Mouse (Mus musculus): ENCODE data around the gene Lamtor2.

The Lamtor2 gene

DNA sequence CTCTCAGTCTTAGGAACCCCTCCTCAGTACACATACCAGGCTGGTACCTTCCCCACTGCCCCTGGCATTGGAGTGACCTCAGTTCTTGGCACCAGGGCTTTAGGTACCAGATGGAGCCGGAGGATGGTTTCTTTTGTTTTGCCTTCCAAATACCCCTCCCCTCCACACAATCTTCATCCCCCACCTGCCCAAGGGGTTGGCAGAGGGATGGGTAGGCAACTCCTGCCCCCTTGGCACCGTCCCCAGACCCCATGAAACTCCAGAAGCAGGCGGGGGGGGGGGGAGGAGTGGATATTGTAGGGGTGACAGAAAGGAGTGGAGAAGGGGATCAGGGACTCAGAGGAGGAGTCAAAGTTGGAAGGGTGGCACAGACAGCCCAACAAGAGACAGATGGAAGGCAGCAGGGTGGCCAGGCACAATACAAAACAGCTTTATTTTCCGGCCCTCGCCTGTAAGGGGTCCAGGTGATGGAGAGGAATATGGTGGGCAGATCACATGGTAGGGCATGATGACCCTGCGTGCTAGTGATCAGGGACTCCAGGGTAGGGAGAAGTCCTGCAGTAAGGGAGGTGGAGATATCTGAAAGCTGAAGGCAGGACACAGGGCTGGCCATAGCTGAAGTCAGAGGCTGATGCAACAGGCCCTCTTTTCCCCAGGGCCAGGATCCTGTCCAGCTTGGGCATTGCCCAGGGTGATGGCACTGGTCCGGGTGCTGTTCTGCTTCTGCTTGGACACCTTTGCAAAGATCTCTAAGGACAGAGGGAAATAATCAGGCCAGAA lies 11.1 kb downstream of the Lamtor2 start:
- peak; percentile 87 for DNase-seq

DNA sequence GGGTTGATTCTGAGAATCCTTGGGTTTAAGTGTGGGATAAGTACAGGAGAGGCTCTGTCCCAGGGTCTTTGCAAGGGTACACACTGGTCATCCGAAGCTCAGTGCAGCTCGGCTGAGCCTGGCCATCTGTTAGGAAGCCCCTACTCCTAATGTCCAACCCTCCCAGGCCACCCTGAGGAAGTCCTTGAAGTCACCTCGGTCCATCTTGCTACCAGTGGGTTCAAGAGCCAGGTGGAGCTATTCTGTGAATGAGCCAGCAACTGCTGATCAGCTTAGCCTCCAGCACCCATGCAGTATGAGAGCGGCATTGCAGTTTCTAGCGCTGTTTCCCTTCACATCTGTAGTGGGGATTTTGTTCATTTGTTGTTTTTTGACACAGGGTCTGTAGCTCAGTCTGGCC lies 12.8 kb downstream of the Lamtor2 start:
- peak; percentile 86 for DNase-seq

DNA sequence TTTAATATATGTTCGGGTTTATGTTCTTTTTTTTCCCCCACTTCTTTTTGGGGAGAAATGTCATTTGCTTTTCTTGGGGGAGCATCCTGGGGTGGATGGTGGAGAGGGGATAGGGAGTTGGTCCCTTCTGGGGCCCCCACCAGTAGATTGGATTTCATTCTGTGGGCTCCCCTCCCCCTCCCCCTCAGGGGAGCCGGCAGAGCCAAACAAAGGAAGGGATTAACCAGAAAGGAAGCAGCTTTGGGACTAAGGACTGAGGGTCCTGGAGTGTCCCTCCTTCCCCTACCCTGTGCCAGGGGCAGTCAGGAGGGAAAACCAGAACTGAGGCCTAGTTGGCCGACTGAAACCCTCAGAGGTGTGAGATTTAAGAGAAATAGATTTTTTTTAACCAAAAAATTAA lies 13.5 kb downstream of the Lamtor2 start:
- no peak for DNase-seq

DNA sequence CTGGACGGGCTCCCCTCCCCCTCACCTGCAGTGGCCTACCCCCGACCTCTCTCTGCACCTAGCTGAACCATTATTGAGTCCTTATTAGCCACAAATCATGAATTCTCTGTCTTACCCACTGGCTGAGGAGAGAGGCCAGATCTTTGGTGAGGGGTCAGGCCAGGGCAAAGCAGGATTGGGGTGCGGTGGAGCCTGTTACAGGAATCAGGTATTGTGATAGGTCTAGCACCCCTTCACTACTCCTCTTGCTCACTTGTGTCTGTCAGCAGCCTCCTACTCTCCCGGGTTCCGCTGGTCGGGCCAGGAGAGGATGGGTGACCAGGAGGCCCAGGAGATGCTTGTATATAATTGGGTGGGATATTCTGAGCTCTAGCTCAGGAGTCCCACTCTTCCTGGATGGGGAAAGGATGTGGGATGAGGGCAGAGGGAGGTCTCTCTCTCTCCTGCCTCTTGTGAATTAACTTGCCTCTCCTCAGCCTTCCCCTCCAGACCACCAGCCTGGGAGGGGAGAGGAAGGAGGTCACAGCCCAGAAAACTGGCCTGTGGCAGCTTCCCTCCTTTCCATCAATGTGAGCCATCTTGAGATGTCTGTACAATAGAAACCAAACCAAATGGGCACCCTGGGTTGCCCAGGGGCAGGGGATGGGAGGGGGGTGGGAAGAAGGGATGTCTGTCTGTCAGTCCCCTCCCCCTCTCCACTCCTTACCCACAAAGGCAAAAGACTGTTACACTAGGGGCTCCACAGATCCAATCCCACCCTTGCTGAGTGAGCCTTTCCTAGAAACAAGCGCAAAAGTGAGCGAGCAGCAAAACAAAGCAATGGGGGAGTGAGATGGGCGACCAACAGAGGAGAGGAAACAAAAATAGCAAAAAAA lies 14.4 kb downstream of the Lamtor2 start:
- DNase-seq: peak; percentile 90

DNA sequence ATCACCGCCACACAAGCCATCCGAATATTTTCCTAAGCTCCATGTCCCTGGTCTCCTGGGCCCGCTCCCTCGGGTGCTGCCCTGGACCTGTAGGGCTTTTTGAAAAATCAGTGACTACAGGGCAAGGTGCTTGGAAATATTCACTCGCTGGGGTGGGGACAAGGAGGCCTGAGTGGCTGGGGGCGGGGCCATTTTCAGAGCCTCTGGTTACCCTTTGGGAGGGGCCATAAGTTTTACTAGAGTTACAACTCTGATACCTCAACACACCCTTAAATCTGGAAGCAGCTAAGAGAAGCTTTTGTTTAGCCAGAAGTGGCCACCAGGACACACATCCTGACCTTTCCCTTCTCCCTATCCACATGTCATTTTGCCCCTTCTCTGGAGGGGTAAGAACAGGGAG lies 15.7 kb downstream of the Lamtor2 start:
- DNase-seq: no peak

DNA sequence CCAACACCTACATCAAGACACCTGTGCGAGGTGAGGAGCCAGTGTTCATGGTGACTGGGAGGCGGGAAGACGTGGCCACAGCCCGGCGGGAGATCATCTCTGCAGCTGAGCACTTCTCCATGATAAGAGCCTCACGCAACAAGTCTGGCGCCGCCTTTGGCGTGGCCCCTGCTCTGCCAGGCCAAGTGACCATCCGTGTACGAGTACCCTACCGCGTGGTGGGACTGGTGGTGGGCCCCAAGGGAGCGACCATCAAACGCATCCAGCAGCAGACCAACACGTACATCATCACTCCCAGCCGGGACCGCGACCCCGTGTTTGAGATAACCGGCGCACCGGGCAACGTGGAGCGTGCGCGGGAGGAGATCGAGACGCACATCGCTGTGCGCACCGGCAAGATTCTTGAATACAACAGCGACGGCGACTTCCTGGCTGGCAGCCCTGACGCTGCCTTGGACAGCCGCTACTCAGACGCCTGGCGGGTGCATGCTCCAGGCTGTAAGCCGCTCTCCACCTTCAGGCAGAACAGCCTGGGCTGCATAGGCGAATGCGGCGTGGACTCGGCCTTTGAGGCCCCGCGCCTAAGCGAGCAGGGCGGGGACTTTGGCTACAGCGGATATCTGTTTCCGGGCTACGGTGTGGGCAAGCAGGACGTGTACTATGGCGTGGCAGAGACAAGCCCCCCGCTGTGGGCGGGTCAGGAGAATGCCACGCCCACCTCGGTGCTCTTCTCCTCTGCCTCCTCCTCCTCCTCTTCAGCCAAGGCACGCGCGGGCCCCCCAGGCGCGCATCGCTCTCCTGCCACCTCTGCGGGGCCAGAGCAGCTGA lies 16.6 kb downstream of the Lamtor2 start:
- peak; percentile 99 for DNase-seq

DNA sequence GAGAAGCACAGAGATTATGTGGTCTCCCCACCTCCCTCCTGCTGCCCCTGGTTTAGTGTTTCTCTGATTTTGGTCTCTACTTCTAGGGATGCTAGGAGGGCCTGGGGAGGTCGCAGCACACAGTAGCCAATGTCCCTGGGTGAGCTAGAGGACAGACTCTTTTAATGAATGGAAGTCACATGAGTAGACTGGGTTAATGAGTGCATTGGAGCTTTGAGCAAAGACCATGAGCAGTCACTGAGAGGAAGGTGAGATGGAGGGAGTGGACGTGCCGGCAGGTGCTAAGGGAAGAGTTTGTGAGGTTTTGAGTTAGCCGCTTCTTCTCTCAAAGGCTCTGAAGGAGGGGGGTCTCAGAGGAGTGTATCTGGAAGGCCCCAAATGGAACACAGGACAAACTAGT lies 17.3 kb downstream of the Lamtor2 start:
- no peak for DNase-seq

DNA sequence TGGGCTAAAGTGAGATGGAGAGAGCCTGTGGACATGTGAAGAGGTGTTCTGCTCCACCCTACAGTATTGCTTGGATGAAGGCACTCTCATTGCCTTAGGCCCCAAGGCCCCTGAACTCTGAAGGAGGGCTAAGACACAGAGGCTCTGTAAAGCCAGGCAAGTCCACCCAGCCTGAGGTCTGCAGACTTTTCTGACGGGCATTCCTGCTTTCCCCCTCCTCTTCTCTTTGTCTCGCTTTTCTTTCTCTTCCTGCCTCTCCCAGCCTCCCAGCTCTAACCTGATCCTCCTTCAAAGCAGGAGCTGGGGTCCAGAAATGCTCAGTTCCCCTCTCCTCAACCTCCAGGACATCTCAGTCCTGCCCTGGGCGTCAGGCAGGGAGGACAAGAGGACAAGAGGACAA lies 17.9 kb downstream of the Lamtor2 start:
- peak; percentile 87 for DNase-seq

DNA sequence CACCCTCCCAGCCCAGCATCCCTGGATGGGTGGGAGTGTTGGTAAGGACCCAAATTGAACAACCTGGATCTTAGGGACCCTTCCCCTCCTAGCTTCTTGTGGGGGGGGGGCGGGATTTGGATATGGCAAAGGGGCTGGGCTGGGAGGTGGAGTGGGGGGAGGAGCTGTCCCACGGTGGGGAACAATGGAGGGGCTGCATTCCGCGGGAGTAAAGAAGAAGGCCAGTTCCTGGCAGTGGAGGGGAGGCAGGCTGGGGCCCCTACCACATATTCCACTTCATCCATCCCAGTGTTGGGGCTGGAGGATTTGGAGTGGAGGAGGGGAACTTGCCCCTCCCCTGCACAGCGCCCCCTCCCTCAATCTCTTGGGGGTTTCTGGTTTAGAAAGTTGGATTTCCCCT lies 19.2 kb downstream of the Lamtor2 start:
- DNase-seq: peak; percentile 90

DNA sequence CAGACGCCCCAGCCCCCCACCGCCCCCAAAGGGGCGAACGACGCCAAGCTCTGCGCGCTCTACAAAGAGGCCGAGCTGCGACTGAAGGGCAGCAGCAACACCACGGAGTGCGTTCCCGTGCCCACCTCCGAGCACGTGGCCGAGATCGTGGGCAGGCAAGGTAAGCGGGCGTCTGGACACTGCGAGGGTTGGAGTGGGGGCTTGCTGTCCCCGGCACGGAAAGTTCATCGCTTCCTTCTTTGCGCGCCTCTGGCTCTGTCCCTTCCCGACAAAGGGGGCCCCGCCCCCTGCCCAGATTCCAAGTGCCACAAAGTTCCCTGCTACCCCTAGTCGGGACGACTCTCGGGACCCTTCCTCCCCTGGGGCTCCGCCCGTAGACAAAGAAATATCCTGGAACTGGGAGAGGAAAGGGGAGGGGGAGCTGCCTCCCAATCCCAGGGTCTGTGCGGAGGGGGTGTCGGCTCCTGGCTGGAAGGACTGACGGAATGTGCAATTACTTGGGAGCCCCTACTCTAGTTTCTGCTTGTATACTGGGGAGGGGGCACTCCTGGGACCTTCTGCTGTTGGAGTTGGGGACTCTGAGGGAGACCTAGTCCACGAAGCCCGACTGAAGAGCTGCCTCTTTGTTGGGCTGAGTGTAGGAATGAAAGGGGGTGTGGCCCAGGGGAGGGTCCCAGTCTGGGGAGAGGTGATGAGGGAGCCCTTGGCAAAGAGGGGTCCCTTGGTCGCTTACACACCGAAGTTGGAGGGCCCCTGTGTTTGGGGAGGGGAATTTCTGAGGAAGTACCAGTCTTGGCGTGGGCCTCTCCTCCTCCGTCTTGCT lies 20.0 kb downstream of the Lamtor2 start:
- peak; percentile 94 for DNase-seq

DNA sequence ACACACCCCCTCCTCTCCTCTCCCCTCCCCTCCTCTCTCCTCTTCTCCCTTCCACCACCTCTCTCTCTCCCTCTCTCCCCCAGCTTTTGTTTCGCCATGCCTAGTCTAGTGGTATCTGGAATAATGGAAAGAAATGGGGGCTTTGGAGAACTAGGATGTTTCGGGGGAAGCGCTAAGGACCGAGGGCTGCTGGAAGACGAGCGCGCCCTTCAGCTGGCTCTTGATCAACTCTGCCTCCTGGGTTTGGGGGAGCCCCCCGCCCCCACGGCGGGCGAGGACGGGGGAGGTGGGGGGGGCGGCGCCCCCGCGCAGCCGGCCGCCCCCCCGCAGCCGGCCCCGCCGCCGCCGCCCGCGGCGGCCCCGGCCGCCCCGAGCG lies 20.6 kb downstream of the Lamtor2 start, which contains the start of gene Mex3a:
Gene Mex3a (plus strand): TSS at position 97 of the 376 bp plus-strand sequence.
- no peak for DNase-seq

DNA sequence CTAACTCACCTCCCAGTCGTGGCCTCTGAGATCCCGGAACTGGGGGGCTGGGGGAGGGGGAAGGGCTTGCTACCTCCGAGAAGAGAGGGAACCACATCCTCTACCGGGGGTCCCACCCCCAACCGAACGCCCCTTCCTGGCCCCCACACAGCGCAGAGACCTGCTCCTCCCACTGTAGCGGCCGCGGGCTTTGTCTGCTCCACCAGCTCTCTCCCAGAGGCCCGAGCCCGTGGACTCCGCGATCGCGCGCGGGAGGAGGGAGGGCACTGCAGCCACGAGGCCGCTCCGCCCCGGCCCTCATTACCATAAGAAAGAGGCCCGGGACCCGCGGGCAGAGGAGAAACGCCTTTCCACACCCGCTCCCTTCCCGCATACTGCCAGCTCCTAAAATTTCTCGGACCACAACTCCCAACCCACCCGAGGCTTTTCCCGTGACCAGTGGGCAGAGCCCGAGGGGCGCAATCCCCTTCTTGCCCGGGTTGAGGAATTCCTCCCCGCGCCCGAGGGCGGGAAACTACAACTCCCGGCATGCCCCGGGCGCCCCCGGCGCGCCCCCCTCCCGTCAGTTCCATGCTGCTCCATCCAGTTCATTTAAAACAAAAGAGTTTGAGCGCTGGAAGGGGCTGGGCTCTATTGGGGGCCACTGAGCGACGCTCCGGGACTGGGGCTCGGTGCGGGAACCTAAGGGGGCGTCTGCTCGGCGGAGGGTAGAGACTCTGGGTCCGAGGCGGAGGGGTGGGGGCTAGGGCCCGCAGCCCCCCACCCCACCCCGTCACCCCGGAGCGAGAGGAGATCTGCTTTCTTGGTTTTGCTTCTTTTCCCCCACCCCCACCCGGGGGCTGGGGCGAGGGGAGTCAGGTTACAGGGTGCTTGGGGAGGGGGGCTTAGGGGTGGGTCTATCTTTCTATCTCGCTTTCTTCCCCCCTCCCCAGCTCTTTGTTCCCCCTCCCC lies 21.3 kb downstream of the Lamtor2 start:
- DNase-seq: peak; percentile 98

DNA sequence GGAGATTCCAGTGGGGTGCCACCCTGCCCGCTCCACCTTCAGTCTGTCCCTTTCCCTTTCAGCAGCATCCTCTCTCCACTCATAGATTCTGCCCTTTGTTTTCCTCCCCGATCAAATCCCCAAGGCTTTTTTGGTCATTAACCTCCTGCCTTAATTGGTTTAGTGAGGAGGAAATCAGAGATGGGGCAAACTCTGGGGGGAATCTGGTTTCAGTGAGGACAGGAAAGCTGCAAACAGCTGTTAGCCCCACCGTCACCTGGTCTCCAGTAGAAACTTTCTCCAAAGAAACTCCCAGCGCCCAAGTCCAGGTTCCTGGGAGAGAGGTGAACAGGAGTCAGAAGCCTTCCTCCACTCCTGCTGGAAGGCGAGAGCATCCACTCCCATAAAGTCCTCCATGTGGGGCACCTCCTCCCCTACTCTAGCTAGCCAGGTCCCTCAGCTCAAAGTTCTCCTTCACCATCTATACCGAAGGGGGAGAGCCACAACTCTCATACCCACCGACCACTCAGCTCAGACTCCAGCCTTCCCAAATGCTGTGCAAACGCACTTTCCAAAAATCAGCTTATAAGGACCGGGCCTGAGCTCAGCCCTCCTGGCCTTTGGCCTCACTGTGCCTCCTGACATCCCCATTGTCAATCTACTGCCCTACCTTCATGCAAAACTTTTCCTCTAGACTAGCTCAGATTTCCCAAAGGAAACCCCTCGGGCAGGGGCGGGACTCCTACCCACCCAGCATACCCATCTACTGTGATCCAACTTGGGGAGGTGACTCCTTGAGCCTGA lies 22.6 kb downstream of the Lamtor2 start:
- DNase-seq: peak; percentile 91

DNA sequence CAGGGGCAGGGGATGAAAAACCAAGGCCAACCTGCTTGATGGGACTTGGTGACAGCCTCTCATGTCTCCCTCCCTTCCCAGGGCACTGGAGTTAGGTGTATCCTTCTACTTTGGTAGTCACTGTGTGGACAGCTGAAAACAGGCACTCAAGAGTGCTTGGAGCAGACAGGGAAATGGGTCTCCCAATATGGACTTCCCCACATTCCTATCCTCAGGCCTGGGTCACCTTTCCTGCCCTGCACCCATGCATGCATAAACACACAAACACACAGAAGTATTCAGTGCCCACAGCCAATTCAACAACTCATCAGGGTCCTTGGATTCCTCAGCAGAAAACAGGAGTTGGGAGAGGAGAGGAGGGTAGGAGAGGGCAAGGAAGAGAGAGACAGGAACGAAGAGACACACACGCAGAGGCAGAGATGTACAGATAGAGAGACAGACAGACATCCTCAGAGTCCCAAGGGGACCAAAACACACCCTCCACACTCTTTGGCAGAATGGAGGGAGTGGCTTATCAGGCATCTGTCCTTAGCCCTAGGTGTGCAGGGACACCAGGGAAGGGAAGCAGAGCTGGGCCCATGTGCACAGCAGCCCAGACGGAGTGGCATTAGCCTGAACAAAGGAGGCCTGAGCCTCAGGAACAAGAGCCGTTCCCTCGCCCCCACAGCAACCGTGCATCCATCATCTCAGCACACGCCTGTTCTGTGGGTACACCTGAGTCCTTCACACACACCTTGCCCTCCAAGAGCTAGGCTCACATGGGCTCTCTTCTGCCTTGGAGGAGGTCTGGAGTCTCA lies 23.5 kb downstream of the Lamtor2 start:
- DNase-seq: peak; percentile 90

DNA sequence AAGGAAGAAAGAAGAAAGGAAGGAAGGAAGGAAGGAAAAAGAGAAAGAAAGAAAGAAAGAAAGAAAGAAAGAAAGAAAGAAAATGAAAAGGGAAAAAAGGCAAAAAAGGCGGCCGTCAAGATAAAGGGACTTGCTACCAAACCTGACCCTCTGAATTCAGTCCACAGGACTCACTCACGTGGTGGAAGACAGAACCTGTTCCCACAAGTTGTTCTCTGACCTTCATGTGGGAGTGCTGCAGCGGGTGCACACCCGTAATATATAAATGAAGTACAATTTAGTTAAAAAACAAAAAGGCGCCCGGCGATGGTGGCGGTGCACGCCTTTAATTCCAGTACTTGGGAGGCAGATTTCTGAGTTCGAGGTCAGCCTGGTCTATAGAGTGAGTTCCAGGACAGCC lies 24.2 kb downstream of the Lamtor2 start:
- DNase-seq: no peak

DNA sequence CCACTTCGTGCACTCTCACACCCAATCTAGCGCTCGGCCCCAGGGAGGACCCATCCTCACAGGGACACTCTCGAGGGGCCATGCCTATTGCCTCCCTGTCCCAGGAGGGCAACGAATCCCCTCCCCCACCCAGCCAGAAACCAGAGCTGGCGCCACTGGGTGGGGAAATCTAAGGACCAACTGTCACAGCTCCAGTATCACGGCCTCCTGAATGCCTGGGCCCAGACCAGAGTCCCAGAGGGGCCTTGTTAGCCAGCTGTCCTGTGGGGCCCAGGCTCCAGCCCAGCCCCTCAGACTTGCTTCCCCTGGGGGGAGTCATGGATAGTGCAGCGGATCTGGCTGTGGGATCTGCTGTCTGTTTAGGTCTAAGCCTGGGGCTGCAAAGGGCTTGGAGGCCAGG lies 25.3 kb downstream of the Lamtor2 start:
- peak; percentile 93 for DNase-seq

DNA sequence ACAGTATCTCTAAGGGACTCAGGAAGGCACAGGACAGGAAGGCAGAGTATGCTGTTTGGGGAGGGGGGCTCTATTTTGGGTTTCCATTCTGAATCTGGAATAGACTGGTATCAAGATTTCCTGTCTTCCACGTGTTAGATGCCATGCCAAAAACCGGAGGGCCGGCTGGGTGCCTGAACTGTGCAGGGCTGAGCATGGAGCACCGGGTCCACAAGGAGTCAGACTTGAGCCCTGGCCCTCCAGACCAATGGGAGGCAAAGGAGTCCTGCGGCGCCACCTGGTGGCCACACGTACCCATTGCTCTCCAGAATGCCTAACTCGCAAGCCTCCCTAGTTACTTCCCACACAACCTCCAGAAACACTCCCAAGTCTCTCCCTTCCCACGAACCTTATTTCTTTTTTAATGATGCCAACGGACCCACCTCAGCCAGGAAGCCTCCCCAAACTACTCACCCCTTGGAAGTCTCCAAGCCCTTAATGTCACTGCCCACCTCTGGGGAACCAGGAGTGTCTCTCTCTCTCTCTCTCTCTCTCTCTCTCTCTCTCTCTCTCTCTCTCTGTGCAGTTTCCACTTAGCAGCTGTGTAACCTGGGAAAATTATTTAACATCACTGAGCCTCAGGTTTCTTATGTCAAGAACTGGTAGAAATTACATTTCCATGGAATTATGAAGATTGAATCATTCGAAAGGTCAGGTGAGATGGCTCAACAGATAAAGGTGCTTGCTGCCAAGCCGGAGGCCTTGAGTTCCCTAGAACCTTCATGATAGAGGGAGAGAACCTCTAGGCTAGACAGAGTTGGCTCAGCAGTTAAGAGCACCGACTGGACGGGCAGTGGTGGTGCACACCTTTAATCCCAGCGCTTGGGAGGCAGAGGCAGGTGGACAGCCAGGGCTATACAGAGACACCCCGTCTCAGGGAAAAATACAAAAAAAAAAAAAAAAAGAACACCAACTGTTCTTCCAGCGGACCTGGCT lies 26.4 kb downstream of the Lamtor2 start:
- peak; percentile 99 for DNase-seq

DNA sequence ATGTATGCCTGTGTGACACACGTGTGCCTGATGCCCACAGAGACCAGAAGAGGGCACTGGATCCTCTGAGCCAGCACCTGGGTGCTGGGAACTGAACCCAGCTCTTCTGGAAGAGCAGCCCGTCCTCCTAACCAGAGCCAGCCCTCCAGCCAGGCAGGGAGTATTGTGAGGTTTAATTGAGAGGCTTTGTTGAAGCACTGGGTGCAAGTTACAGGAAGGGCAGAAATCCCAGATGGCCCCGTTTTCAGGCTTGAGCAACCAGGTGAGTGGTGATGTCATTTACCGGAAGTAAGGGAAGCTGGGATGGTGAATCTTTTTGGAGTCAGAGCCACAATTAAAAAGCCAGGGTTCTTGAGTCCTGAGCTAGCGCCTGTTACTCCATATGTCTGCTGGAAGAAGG lies 27.9 kb downstream of the Lamtor2 start:
- peak; percentile 91 for DNase-seq
